Mouse (Mus musculus) olfactory bulb, adult 2 months (tissue): ENCODE data around the gene Atp2b4. TPM values are rescaled to one million over a fixed set of nuclear protein-coding genes. Genes with fewer than 3 reads are reported as not detected.
"Not testable (repeated sequence)": the region's sequence is repeated elsewhere in the genome, so short reads cannot be mapped to it uniquely, and the experiment has no call there.

Source experiments
- H3K27ac ChIP-seq: fragments of 200-500 bp; 2 replicates; pipeline ENCODE4 v1.5.1; 2012; ENCODE audit warnings: low read depth, low read length; ENCODE audit not compliant: insufficient read depth
- H3K4me1 ChIP-seq: fragments of 200-500 bp; 2 replicates; pipeline ENCODE4 v1.6.1; 2012; ENCODE audit warnings: low read length; ENCODE audit not compliant: control insufficient read depth, insufficient read depth
- H3K4me3 ChIP-seq: fragments of 200-500 bp; 2 replicates; pipeline ENCODE4 v1.5.1; 2012; ENCODE audit warnings: mild to moderate bottlenecking, low read depth, low read length, moderate library complexity; ENCODE audit not compliant: insufficient read depth
- CTCF ChIP-seq: fragments of 200-500 bp; IDR thresholded peaks from 2 replicates; pipeline ENCODE4 v1.5.1; 2012; ENCODE audit warnings: low read depth, mild to moderate bottlenecking, low read length, moderate library complexity; ENCODE audit not compliant: insufficient read depth
- POLR2A ChIP-seq: fragments of 200-500 bp; IDR thresholded peaks from 2 replicates; pipeline ENCODE4 v1.6.1; 2012; ENCODE audit warnings: mild to moderate bottlenecking, low read depth, low read length, moderate library complexity; ENCODE audit not compliant: insufficient read depth
- WGBS: fragments of 180-500 bp; shearing (Covaris S2); methylation state at CpG from one replicate; pipeline ENCODE4 v1.1.7; 2018; 5-methylcytosine and 5-hydroxymethylcytosine counted together
- polyA plus RNA-seq: library from polyadenylated mRNA; stranded (reverse); fragments of >200 nt; gene quantifications from 2 replicates; pipeline ENCODE4 v1.2.4, GENCODE M21; 2012; ENCODE audit warnings: low replicate concordance; ENCODE audit not compliant: missing spikeins, insufficient read depth, insufficient read length

Atp2b4 gene
- polyA plus RNA-seq, 1 experiment, result not detected

DNA sequence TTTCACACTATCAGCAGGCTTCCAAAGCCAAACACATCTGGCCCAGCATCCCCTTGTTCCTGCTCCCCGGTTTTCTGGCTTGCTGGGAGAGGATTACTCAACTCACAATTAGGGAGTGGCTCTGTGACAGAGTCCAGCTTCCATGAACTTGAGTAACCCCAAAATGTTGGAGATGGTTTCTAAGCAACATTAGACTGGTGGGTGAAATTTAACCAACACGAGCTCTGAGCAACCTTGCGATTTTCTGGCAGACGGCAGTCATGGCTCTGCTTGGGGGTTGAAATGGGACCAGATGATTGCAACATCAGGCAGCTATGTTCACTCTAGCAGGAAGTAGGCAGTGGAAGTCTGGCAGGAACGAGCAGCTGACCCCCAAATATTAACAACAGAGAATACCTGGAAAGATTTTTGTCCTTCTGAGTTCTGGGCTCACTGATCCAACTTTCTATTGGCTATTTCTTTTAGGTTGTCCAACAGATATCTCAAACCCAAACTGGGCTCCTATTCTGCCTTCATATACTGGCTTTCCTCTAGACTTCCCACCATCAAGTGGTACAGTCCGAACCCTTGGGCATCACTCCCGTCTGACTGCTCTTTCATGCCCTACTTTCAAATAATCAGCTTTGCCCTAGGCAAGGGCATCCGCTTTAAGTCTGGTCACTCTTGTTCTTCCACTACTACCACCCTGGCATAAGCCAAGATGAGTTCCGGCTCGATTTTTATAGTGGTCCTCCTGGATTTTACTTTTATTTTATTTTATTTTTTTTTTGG, 114.9 kb downstream of the Atp2b4 start:
- Histone ChIP-seq H3K27ac (no peak overlapping the region), H3K4me3 (no peak overlapping the region), H3K4me1 (peaks cover 4% of the 10 kb centered on the region)
- TF ChIP-seq POLR2A (no peak), CTCF (no peak)
- 60% methylated on average over 10 of the region's 10 CpGs for WGBS

DNA sequence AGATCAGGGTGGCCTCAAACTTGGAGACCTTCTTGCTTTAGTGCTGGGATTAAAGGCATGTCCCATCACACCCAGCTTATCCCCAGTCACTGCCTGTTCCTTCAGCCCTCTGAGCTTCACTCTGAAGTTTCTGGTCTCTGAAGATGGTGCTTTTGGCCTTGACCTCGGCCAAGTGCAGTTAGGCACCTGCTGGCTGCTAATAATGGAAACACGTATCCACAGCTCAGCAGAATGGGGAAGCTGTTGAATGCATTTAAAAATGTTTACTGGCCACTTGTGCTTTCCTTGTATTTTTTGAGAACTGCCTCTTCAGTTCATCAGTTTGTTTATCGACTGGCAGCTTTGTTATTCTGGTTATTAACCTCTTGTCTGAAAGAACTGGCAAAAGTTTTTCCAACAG, 129.0 kb downstream of the Atp2b4 start:
- no peak overlapping the region for H3K27ac ChIP-seq
- WGBS, result 61% methylated on average over 3 of the region's 3 CpGs
- H3K4me3 ChIP-seq, result no peak overlapping the region
- TF ChIP-seq POLR2A, result no peak
- no peak for TF ChIP-seq CTCF
- H3K4me1 ChIP-seq, result no peaks in the 10 kb centered on the region

DNA sequence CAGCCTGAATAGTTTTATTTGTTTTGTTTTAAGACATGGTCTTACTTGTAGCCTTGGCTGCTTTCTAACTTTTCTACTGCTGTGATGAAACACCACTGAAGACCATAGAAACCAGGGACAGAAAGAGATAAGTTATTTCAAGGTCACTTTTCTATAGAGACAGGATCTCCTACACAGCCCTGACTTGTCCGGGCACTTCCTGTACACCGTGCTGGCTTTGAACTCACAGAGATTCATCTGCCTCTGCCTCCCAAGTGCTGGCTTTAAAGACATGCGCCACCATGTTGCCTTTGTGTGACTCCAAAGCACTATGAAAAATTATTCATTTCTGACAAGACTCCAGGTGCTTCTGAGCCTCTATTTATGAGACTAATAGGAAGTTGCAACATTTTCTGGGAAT, 129.6 kb downstream of the Atp2b4 start:
- TF ChIP-seq CTCF (no peak), POLR2A (no peak)
- 93% methylated on average over 3 of the region's 3 CpGs for WGBS
- Histone ChIP-seq H3K4me1 (no peaks in the 10 kb centered on the region), H3K27ac (no peak overlapping the region), H3K4me3 (no peak overlapping the region)

DNA sequence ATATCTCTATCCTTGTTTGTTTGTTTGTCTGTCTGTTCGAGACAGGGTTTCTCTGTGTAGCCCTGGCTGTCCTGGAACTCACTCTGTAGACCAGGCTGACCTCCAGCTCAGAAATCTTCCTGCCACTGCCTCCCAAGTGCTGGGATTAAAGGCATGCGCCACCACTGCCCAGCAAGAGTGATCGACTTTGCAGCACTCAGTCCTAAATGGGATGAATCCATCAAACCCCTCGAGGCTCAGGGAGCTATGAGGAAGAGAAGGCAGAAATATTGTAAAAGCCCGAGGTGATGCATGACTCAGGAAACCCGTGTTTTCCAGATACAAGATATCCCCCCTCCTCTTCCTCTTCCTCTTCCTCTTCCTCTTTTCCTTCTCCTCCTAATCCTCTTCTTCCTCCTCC, 130.1 kb downstream of the Atp2b4 start:
- H3K27ac ChIP-seq, result no peak overlapping the region
- 86% methylated on average over 6 of the region's 6 CpGs for WGBS
- H3K4me1 ChIP-seq, result no peaks in the 10 kb centered on the region
- H3K4me3 ChIP-seq, result no peak overlapping the region
- TF ChIP-seq POLR2A, result no peak
- TF ChIP-seq CTCF, result no peak

DNA sequence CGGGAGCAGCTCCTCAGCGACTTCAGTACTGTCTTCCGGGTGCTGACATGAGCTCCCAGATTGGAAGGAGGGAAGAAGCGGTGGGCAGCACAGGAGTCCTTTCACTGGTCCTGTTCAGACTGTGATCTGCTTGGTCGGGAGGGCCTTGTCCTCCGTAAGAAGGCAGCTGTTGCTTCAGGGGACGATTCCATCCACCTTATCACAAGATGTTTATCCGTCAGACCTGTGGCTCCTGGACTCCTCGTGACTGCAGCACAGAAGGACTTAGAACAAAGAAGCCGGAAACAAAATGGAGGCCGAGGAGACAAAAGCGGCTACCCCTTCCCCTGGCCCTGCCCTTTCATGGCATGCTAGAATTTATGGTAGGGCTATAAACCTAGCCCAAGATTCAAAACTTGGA, 130.7 kb downstream of the Atp2b4 start:
- Histone ChIP-seq H3K4me3 (no peak overlapping the region), H3K4me1 (no peaks in the 10 kb centered on the region), H3K27ac (no peak overlapping the region)
- WGBS, result 89% methylated on average over 12 of the region's 12 CpGs
- TF ChIP-seq POLR2A, result no peak
- no peak for TF ChIP-seq CTCF

DNA sequence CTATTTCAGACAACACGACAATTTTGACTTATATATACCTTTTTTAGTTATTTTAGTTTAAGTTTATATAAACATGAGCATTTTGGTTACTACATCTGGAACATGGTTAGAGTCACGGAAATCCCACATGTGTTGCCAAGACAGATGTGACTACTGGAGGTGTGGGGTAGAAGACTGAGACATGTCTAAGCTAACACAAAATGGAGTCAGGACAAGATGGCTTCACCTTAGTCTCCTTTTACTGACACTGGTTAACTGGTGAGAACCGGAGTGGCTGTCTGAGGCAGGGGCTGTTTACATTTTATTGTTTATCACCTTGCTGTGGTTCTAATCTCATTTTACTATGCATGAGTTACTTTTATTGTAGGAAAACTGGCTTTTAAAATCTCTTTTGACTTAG, 132.2 kb downstream of the Atp2b4 start:
- TF ChIP-seq POLR2A, result no peak
- no peak for TF ChIP-seq CTCF
- Histone ChIP-seq H3K4me3 (no peak overlapping the region), H3K4me1 (no peaks in the 10 kb centered on the region), H3K27ac (no peak overlapping the region)
- 93% methylated on average over 3 of the region's 3 CpGs for WGBS

DNA sequence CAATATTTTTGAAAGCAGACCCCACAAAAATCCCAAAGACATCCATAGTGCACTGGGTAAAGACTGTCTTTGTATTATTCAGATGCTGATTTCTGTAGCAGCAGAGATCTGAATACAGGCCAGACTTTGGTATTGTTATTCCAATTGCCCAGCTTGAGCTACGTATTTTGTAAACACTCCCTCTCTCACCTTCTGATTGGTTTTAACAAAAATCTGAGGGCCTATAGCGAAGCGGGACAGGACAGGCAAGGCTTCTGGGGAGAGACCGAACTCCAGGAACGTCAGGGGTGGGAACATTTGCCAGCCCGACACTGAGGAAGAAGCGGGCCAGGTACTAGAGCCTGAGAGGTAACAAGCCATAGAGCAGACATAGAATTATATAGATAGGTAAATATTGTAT, 133.1 kb downstream of the Atp2b4 start:
- H3K4me1 ChIP-seq, result no peaks in the 10 kb centered on the region
- TF ChIP-seq POLR2A, result no peak
- no peak for TF ChIP-seq CTCF
- H3K4me3 ChIP-seq, result no peak overlapping the region
- 62% methylated on average over 7 of the region's 7 CpGs for WGBS
- H3K27ac ChIP-seq, result no peak overlapping the region

DNA sequence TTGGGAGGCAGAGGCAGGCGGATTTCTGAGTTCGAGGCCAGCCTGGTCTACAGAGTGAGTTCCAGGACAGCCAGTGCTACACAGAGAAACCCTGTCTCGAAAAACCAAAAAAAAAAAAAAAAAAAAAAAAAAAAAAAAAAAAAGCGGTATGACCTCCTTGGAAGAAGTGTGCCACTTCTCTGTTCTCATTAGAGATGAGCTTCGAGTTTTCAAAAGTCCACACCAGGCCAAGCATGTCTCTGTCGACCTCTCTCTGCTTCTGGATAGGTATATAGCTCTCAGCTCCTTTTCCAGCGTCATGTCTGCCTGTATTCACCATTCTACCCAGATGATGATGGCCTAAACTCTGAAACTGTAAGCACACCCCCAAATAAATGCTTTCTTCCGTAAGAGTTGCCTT, 135.1 kb downstream of the Atp2b4 start:
- not testable (repeated sequence) for H3K4me1 ChIP-seq, H3K27ac ChIP-seq, H3K4me3 ChIP-seq
- WGBS, result 84% methylated on average over 8 of the region's 8 CpGs

DNA sequence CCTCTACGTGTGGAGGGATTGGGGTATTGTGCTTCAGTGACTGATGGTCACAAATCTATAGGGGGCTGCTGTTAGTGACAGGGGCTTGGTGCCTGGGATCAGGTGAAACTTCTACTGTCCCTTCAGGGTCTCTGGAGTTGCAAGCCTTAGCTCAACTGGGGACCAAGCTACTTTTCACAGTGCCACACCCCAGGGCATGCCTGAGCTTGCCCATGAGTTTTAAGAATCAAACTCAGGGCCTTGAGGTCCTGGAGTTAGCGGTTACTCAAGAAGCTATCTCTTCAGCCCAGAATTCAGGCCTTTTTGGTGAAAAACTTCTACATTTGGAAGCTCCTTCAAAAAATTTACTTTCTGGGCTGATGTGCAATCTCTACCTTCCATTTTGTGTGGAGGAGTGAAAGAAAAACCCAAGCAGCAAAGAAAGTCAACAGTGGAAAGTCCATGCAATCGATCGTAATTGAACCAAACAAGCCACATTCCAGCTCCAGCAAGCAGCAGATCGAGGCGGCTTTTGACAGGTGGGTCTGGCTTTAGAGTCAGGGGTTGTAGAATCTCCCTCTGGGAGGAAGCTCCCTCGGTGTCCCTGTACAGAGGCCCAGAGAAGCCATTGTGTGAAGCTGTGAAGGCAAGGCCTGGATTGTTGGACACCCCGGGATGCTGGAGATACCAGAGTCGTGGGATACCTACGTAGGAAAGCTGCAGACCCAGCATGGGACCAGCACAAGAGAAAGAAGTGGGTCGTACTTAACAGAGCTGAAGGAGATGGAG, 136.5 kb downstream of the Atp2b4 start:
- H3K4me3 ChIP-seq, result no peak overlapping the region
- 72% methylated on average over 11 of the region's 11 CpGs for WGBS
- TF ChIP-seq CTCF, result no peak
- TF ChIP-seq POLR2A, result no peak
- H3K4me1 ChIP-seq, result peaks cover 2% of the 10 kb centered on the region
- H3K27ac ChIP-seq, result no peak overlapping the region

DNA sequence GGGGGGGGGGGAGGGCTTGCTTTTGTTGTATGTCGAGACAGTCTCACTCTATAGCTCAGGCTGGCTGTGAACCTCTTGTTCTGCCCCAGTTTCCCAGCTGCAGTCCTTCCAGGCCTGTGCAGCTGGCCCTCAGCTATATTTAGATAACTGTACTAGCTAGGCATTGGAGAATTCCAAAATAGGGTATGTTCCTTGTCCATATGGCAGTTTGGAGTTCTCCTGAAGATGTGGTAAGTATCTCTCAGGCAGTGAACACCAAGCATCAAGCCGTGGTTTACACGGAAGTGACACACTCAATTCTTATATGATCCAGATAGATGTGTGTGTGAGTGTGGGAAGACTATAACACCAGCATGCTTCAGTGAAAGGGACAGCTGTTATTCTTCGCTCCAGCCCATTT, 137.4 kb downstream of the Atp2b4 start:
- TF ChIP-seq POLR2A, result no peak
- no peak for TF ChIP-seq CTCF
- Histone ChIP-seq H3K27ac (no peak overlapping the region), H3K4me1 (peaks cover 2% of the 10 kb centered on the region), H3K4me3 (no peak overlapping the region)
- 68% methylated on average over 4 of the region's 4 CpGs for WGBS
